Mouse (Mus musculus) limb, embryonic 13.5 days (tissue): ENCODE data around the gene Mmp25. TPM values are rescaled to one million over a fixed set of nuclear protein-coding genes. Genes with fewer than 3 reads are reported as not detected.

Source experiments
- ATAC-seq: fragments of 200-750 bp; cut with Nextera tagmentation; 2 replicates; pipeline ENCODE4 v1.8.0; 2017; ENCODE audit warnings: low read depth, moderate number of reproducible peaks, moderate TSS enrichment; ENCODE audit not compliant: low FRiP score
- H3K27ac ChIP-seq: fragments of 300-500 bp; sonication (generic); 2 replicates; pipeline ENCODE4 v1.5.1; 2015; ENCODE audit warnings: inconsistent platforms, mild to moderate bottlenecking, moderate library complexity
- H3K27me3 ChIP-seq: fragments of 300-500 bp; sonication (generic); 2 replicates; pipeline ENCODE4 v1.6.1; 2015; ENCODE audit warnings: mild to moderate bottlenecking, inconsistent platforms
- H3K36me3 ChIP-seq: fragments of 300-500 bp; sonication (generic); 2 replicates; pipeline ENCODE4 v1.6.1; 2015; ENCODE audit warnings: inconsistent platforms, mild to moderate bottlenecking, moderate library complexity
- H3K4me1 ChIP-seq: fragments of 300-500 bp; sonication (generic); 2 replicates; pipeline ENCODE4 v1.6.1; 2015; ENCODE audit warnings: inconsistent platforms
- H3K4me2 ChIP-seq: fragments of 300-500 bp; sonication (generic); replicated peaks from 2 replicates; pipeline ENCODE4 v1.6.1; 2015; ENCODE audit warnings: inconsistent platforms, mild to moderate bottlenecking, moderate library complexity
- H3K4me3 ChIP-seq: fragments of 300-500 bp; sonication (generic); 2 replicates; pipeline ENCODE4 v1.5.1; 2015; ENCODE audit warnings: moderate library complexity, mild to moderate bottlenecking, inconsistent platforms
- H3K9ac ChIP-seq: fragments of 300-500 bp; sonication (generic); 2 replicates; pipeline ENCODE4 v1.6.1; 2015; ENCODE audit warnings: mild to moderate bottlenecking, inconsistent platforms
- H3K9me3 ChIP-seq: fragments of 300-500 bp; sonication (generic); 2 replicates; pipeline ENCODE4 v1.6.1; 2016; ENCODE audit warnings: inconsistent platforms
- WGBS: fragments of 180-500 bp; shearing (Covaris S2); methylation state at CpG from one replicate; pipeline ENCODE4 v1.1.7; 2015; 5-methylcytosine and 5-hydroxymethylcytosine counted together
- polyA plus RNA-seq: library from polyadenylated mRNA; unstranded; fragments of >200 nt; fragmentation: Nextera tagmentation; extraction: Ambion mirVana; gene quantifications from 2 replicates; pipeline ENCODE4 v1.2.1, GENCODE M21; 2015

Gene Mmp25
- polyA plus RNA-seq, 1 experiment from 2014 or later = 0.81 TPM

DNA sequence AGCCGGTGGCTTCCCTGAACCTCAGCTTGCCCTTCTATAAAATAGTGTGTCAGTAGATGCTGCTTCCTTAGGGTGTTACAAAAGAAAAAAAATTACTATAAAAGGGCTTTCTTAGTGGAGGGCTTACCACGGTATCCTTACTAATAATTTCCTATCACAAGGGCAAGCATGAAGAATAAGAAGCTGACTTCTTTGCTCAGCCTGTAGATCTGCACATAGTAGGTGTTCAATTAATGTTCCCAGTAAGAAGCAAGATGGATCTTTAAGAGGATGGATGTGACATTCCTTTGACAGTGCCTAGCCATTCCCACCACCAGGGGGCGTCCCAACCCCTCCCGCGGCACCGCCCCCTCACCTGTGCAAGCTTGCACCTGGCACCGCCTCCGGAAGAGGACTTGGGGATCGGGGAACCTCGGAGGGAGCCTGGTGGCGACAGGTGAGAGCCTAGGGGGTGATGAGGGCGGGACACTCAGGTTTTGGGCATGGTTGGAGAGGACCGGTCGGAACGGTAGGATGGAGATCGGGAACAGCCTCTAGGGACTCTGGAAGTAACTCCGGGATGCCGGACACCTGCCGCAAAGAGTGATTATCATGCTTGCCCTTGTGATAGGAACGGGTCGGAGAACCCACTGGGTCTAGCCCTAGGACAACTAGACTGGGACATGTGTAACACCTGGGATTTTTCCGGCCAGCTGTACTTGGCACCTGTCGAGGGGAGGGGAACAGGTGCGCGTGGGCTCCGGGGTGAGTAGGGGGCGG is 15.2 kb upstream of the Mmp25 start, which contains the start of gene Bicdl2:
Bicdl2 (plus strand) TSS at position 390 of the 759 bp plus-strand sequence.
- H3K9ac ChIP-seq = no peak within 1 kb of the TSS
- H3K4me3 ChIP-seq = peak within 1 kb of the TSS; percentile 11; the same call in 1 of the 2 replicates
- WGBS = 5% methylated on average over 27 of the region's 27 CpGs
- H3K27ac ChIP-seq = no peak within 1 kb of the TSS
- H3K27me3 ChIP-seq = peaks cover 46% of the 10 kb centered on the region
- no peaks in the 10 kb centered on the region for H3K36me3 ChIP-seq
- 0 out of 2 replicates have a peak, but pooled peaks cover 9% of the 10 kb centered on the region for H3K4me1 ChIP-seq
- no peaks in the 10 kb centered on the region for H3K9me3 ChIP-seq
- ATAC-seq = no peak
- H3K4me2 ChIP-seq = peak within 1 kb of the TSS; percentile 38

DNA sequence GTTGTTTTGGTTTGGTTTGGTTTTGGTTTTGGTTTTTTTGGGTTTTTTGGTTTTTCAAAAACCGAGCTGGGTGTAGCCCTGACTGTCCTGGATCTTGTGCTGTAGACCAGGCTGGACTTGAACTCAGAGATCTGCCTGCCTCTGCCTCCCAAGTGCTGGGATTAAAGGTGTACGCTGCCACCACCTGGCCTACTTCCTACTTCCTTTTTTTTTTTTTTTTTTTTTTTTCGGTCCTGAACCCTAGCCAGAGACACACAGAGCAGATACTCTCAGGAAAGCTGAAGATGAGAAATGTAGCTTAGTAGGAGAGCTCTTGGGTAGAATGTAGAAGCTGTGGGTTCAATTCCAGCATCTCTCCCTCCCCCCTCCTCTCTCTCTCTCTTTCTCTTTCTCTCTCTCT is 13.4 kb upstream of the Mmp25 start:
- Histone ChIP-seq H3K27ac (no peak overlapping the region), H3K9me3 (no peaks in the 10 kb centered on the region), H3K4me3 (no peak overlapping the region), H3K4me2 (no peak overlapping the region), H3K36me3 (no peaks in the 10 kb centered on the region), H3K9ac (no peak overlapping the region), H3K27me3 (peaks cover 49% of the 10 kb centered on the region), H3K4me1 (0 out of 2 replicates have a peak, but pooled peaks cover 6% of the 10 kb centered on the region)
- 70% methylated on average over 3 of the region's 3 CpGs for WGBS
- ATAC-seq = no peak

- no peak overlapping the region for H3K27ac ChIP-seq
- H3K4me3 ChIP-seq = no peak overlapping the region
- no peaks in the 10 kb centered on the region for H3K9me3 ChIP-seq
- no peaks in the 10 kb centered on the region for H3K36me3 ChIP-seq
- ATAC-seq = no peak
- no peak overlapping the region for H3K9ac ChIP-seq
- WGBS = 62% methylated on average over 2 of the region's 2 CpGs
- H3K4me1 ChIP-seq = no peaks in the 10 kb centered on the region
- peaks cover 9% of the 10 kb centered on the region for H3K27me3 ChIP-seq
- no peak overlapping the region for H3K4me2 ChIP-seq
Measured at GRCm38 (mm10) chr17:23654410-23654809, 9.3 kb upstream of the Mmp25 start.

- peaks cover 5% of the 10 kb centered on the region for H3K27me3 ChIP-seq
- no peak overlapping the region for H3K4me3 ChIP-seq
- no peaks in the 10 kb centered on the region for H3K36me3 ChIP-seq
- H3K9ac ChIP-seq = no peak overlapping the region
- H3K27ac ChIP-seq = no peak overlapping the region
- H3K4me2 ChIP-seq = no peak overlapping the region
- no peak for ATAC-seq
- WGBS = 56% methylated on average over 6 of the region's 6 CpGs
- no peaks in the 10 kb centered on the region for H3K4me1 ChIP-seq
- no peaks in the 10 kb centered on the region for H3K9me3 ChIP-seq
Measured at GRCm38 (mm10) chr17:23654001-23654400, 8.9 kb upstream of the Mmp25 start.

- H3K27ac ChIP-seq = no peak overlapping the region
- ATAC-seq = no peak
- H3K9me3 ChIP-seq = no peaks in the 10 kb centered on the region
- no peaks in the 10 kb centered on the region for H3K4me1 ChIP-seq
- H3K27me3 ChIP-seq = 0 out of 2 replicates have a peak, but pooled peaks cover 2% of the 10 kb centered on the region
- no peak overlapping the region for H3K9ac ChIP-seq
- no peak overlapping the region for H3K4me2 ChIP-seq
- no peak overlapping the region for H3K4me3 ChIP-seq
- WGBS = 63% methylated on average over 2 of the region's 2 CpGs
- H3K36me3 ChIP-seq = no peaks in the 10 kb centered on the region
Measured at GRCm38 (mm10) chr17:23653324-23653723, 8.2 kb upstream of the Mmp25 start.

DNA sequence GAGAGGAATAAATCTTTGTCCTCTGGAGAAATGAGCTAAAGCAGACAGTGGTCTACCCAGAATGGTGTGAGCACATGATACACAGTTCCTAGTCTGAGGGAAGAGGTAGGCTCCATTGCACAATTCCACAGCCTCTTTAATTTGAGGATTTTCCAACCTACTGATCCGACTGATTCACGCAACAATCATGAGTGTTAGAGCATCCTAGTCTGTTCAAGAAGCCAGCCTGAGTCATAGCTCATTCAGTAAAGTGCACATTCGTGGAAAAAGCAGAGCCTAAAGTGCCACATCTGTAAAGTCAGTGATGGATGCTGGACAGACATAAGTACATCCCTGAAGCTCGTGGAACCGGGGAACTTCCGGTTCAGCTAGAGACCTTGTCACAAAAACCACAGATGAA is 6.3 kb upstream of the Mmp25 start:
- no peak overlapping the region for H3K4me2 ChIP-seq
- H3K4me1 ChIP-seq = no peaks in the 10 kb centered on the region
- H3K36me3 ChIP-seq = no peaks in the 10 kb centered on the region
- no peaks in the 10 kb centered on the region for H3K9me3 ChIP-seq
- H3K4me3 ChIP-seq = no peak overlapping the region
- no peak overlapping the region for H3K9ac ChIP-seq
- peaks cover 11% of the 10 kb centered on the region for H3K27me3 ChIP-seq
- no peak overlapping the region for H3K27ac ChIP-seq
- WGBS = 82% methylated on average over 6 of the region's 6 CpGs
- no peak for ATAC-seq

DNA sequence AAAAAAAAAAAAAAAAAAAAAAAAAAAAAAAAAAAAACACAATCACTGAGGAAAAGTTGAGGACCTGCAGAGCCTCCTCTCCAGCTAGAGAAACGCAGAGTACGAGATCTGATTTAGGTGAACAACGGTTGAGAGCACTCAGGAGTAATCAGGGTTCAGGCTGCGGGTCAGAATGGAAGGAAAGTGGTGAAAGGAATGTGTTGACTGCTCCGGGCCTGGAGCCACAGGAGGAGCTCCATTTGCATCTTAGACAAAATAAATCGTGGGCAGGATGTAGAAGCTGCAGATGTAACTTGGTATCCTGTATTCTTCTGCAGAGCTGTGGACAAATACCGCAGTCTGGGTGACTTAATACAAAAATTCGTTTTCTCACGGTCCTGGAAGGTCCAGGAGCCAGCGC is 817 bp upstream of the Mmp25 start:
- H3K9me3 ChIP-seq = 0 out of 2 replicates have a peak, but pooled peaks cover 4% of the 10 kb centered on the region
- no peak overlapping the region for H3K9ac ChIP-seq
- H3K27ac ChIP-seq = no peak overlapping the region
- no peaks in the 10 kb centered on the region for H3K36me3 ChIP-seq
- 37% methylated on average over 10 of the region's 10 CpGs for WGBS
- peaks cover 40% of the 10 kb centered on the region for H3K27me3 ChIP-seq
- H3K4me1 ChIP-seq = peaks cover 9% of the 10 kb centered on the region; the same call in 1 of the 2 replicates
- no peak overlapping the region for H3K4me3 ChIP-seq
- no peak for ATAC-seq
- no peak overlapping the region for H3K4me2 ChIP-seq

GRCm38 (mm10) chr17:23631241-23631640 is 13.8 kb downstream of the Mmp25 start:
- no peak overlapping the region for H3K9ac ChIP-seq
- H3K4me1 ChIP-seq = no peaks in the 10 kb centered on the region
- H3K4me2 ChIP-seq = no peak overlapping the region
- WGBS = 86% methylated on average over 8 of the region's 8 CpGs
- H3K27me3 ChIP-seq = peaks cover 2% of the 10 kb centered on the region; the same call in 1 of the 2 replicates
- no peak overlapping the region for H3K27ac ChIP-seq
- H3K4me3 ChIP-seq = no peak overlapping the region
- no peaks in the 10 kb centered on the region for H3K36me3 ChIP-seq
- no peaks in the 10 kb centered on the region for H3K9me3 ChIP-seq
- no peak for ATAC-seq

DNA sequence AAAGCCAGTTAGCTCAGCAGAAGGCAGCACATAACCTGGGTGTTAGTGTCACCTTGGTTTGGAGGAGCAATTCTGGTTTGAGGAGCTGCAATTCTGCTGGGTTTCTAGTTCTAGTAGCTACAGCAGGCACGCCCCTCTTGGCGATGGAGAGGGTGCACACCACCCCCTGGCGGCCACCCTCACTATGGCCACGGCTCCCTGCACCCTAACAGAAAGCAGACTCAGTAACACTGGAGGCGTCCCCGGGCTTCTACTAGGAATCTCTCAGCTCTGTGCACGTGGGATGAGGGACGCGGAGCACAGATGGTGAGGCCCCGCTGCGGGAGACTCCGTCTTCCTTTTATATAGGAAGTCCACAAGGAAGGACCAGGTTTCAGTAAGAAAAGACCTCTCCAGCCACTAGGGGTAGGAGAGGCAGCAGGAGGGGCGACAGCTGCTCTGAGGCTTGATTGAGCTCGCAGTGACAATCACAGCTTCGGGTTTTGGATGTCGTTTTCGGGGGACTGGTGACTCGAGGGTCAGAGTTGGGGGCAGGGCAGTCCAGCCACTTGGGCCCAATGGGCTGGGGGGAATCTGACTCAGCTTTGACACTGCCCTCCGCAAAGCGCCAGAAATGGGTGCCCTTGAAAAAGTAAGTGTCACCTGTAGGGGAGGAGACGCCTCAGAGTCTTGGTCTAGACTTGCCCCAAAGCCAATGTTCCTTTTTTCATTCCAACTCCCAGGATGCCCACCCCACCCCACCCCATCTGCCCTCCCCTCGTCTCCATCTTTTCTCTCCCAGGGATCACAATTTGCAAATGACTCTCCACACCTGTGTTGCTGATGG is 14.7 kb downstream of the Mmp25 start:
- Histone ChIP-seq H3K36me3 (no peaks in the 10 kb centered on the region), H3K4me2 (peak overlapping the region; percentile 60), H3K27me3 (peaks cover 2% of the 10 kb centered on the region; the same call in 1 of the 2 replicates), H3K4me3 (peak overlapping the region; percentile 24), H3K9me3 (no peaks in the 10 kb centered on the region), H3K9ac (peak overlapping the region; percentile 48), H3K4me1 (no peaks in the 10 kb centered on the region), H3K27ac (no peak overlapping the region)
- WGBS = 15% methylated on average over 22 of the region's 22 CpGs
- peak; percentile 88 for ATAC-seq

DNA sequence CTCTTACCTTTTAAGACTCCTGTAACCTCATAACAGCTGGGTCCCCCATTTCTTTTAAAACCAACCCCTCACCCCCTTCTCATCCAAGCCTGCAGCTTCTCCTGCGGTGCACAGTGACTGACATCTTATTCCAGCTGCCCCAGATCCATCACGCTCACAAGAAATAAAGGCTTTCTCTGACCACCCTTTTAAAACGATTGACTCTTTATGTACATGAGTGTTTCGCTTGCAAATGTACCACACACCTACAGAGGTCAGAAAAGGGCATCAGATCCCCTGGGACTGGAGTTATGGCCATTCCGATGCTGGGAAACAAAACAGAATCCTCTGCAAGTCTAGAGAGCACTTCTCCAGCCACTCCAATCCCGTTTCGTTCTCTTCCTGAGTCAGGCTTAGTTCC is 17.3 kb downstream of the Mmp25 start:
- ATAC-seq = no peak
- no peak overlapping the region for H3K9ac ChIP-seq
- H3K27me3 ChIP-seq = peaks cover 5% of the 10 kb centered on the region; the same call in 1 of the 2 replicates
- no peak overlapping the region for H3K4me2 ChIP-seq
- WGBS = 33% methylated on average over 7 of the region's 7 CpGs
- no peaks in the 10 kb centered on the region for H3K36me3 ChIP-seq
- H3K4me1 ChIP-seq = no peaks in the 10 kb centered on the region
- H3K9me3 ChIP-seq = no peaks in the 10 kb centered on the region
- no peak overlapping the region for H3K4me3 ChIP-seq
- no peak overlapping the region for H3K27ac ChIP-seq

DNA sequence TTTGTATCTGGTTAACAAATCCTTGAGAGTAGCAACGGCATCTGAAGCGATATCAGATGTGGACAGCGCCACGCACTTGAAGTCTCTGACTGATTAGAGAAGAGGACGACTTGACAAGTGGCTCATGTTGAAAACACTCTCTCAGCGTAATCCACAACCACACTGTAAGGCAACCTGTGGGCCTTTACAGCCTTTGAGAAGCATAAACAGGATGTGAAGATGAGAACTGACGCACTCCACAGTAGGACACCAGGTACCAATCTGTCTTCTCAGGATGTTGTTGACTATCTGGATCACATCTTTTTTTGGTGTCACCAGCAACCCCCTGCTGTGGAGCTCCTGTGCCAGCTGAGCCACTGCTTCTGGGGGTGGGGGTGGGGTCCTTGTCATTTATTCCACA is 24.7 kb downstream of the Mmp25 start:
- 79% methylated on average over 7 of the region's 7 CpGs for WGBS
- peaks cover 24% of the 10 kb centered on the region for H3K27me3 ChIP-seq
- no peak overlapping the region for H3K9ac ChIP-seq
- no peak overlapping the region for H3K4me2 ChIP-seq
- no peak overlapping the region for H3K27ac ChIP-seq
- no peaks in the 10 kb centered on the region for H3K4me1 ChIP-seq
- ATAC-seq = no peak
- H3K36me3 ChIP-seq = no peaks in the 10 kb centered on the region
- H3K4me3 ChIP-seq = no peak overlapping the region
- no peaks in the 10 kb centered on the region for H3K9me3 ChIP-seq

GRCm38 (mm10) chr17:23617087-23617486 is 28.0 kb downstream of the Mmp25 start:
- H3K4me3 ChIP-seq = no peak overlapping the region
- H3K4me2 ChIP-seq = no peak overlapping the region
- ATAC-seq = no peak
- peaks cover 21% of the 10 kb centered on the region for H3K27me3 ChIP-seq
- H3K9me3 ChIP-seq = no peaks in the 10 kb centered on the region
- H3K27ac ChIP-seq = no peak overlapping the region
- no peaks in the 10 kb centered on the region for H3K4me1 ChIP-seq
- H3K36me3 ChIP-seq = no peaks in the 10 kb centered on the region
- WGBS = 59% methylated on average over 9 of the region's 9 CpGs
- H3K9ac ChIP-seq = no peak overlapping the region
